Mouse (Mus musculus): Measurements from ENCODE around the gene Mrtfb.
A peak's percentile ranks its signal among the peaks of the same experiment; 100 is the strongest.
"Not testable (repeated sequence)": the region's sequence is repeated elsewhere in the genome, so short reads cannot be mapped to it uniquely, and the experiment has no call there.

Gene Mrtfb

GRCm38 (mm10) chr16:13276709-13277399 lies 20.6 kb downstream of the Mrtfb start:
- no peak for DNase-seq

- not testable (repeated sequence) for DNase-seq
Measured at GRCm38 (mm10) chr16:13286425-13286824, 30.1 kb downstream of the Mrtfb start.

GRCm38 (mm10) chr16:13297860-13298259 lies 41.6 kb downstream of the Mrtfb start:
- no peak for DNase-seq

- no peak for DNase-seq
Measured at GRCm38 (mm10) chr16:13298991-13299390, 42.7 kb downstream of the Mrtfb start.

DNA sequence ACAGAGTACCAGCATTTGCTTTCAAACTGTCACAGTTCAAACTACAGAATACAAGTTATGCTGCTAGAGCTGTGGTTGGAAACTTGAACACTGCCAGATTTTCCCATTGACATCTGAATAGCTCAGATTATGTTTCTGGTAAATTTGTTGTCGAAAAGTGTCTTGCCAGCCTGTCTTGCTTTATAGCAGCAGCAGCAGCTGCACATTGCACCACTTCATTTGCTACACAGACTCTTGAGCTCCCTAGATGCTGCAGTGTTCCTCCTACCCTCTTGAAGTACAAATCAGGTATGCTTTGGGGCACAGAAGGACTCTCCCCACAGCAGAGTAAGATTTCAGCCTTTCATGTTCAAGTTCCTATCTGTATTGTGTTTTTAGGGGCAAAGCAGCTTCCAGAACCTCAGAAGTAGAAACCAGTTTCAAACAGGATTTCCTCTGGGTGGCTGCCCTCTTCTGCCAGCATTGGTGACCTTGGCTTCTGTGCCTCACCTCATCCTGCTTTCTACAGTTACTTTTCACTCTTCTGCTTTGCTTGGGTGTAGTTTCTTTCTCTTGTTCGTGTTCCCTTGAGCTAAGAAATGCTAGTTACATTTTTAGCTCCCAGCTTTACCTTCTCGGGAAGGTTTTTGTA lies 49.9 kb downstream of the Mrtfb start:
- no peak for DNase-seq

DNA sequence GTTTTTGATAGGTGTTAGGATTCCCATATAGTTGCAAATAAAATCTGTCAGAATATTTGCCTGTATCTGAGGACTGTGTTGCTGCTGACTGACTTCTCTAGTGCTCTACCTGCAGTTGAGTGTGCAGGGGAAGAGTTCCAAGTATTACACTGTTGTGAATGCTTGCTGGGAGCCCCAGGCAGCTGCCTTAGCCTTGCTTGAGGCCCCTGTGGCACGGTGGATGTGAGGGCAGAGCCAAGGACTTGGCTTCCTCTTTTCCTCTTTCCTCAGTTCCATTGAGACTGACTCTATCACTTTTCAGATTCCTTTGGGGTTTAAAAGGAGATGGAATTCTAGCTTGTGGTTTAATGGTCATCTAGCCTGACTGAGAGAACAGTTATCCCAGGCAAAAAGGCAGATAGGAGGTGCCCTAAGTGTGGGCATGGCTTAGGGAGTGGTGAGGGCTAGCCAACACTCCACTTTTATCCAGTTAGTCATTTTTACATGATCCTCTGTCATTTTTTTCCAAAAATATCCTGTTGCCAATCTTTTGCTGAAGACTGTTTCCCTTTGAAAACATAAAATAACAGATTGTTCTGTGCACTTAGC lies 53.9 kb downstream of the Mrtfb start:
- DNase-seq = no peak

DNA sequence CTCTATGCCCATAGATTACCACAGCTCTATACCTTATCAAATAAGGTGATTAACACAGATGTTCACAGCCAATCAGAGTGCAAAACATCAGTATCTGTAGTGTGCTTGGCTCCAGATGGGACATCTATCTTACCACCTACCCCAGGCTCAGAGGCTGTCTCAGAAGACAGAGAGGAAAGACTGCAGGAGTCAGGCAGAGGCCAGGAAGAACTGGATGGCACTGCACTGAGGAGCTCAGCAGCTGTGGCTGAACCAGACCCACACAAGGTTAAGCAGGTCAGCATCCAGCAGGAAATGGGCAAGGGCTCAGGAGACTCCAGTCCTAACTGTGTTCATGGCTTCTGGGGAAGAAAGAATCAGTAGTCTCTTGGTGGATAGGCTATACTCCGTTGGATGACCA lies 55.1 kb downstream of the Mrtfb start:
- no peak for DNase-seq

DNA sequence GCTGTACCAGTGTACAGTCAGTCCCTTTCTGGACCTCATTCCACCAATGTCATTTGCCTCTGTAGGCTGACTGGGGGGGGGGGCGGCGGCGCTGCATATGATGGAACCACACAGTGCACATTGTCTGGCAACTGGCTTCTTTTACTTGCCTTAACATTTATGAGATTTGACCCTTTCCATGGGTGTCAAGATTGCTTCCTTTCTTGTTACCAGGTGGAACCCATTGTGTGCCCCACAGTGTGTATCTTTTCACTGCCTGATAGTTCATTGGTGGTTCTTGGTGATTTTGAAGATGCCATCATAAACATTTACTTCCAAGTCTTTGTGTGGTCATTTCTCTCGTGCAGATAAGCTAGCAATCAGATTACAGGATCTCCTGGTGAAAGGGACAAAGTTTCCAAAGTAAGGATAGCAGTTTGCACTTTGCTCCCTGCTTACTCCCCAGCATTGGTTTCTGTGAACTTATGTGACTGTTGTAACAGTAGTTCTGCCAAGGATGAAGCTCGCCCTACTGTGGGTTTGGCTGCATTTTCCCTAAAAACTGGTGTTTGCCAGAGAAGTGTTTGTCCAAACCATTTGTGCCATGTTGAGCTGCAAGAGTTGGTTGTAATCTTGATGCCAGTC lies 56.9 kb downstream of the Mrtfb start:
- no peak for DNase-seq

DNA sequence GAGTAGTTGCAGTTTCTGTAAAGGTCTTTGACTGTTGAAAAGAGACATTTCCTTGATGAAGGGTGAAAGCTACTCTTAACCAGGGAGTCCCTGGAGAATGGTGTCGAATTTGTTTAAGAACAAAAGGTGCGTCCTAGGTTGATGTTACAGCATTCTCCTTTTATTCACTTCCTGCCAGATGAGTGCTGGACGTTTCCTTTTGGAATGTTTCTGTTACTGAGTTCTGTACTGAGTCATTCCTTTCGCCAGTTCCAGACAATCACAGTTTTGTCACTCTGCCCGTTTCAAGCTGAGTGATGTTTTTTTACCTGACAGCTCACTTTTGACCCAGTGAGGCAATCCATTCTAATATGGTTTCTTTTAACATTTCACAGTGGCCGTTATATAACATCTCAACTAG lies 67.5 kb downstream of the Mrtfb start:
- no peak for DNase-seq

GRCm38 (mm10) chr16:13326622-13327021 lies 70.3 kb downstream of the Mrtfb start:
- DNase-seq = no peak

DNA sequence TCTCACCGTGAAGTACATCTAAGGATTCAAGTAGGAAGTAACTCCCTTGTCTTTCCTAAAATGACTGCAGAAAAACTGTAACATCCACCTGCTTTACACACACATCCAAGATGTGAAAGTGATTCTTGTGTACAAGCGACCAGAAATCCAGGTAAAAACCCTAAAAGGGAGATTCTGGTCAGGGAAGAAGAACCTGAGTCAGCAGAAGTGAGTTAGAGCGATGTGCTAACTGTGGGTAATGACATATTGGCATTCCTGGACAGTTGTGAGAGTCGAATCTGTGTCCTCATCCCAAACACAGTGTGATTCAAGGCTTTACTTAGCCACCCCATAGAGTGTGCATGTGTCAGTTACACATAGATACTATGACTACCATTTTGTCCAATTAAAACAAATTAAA lies 72.4 kb downstream of the Mrtfb start:
- no peak for DNase-seq

GRCm38 (mm10) chr16:13329640-13330039 lies 73.4 kb downstream of the Mrtfb start:
- DNase-seq = peak; percentile 33 to 44

DNA sequence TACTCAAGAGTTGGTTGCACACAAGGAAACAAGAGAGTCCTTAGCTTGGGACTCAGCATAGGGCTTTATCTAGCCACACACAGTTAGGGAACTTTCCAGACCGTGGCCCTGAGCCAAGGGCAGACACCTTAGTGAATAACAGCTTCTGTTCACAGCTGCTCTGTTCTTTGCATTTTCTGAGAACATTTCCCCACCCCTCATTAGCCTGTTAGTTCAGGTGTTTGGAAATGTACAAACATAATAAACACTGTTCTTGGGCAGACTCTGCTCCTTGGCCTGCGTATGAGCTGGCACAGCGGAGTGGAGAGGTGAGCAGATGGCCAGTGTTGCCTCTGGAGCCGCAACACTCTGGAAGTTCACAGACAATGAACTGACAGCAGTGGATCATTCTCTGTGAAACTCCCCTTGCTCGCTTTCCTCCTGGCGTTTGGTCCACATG lies 74.0 kb downstream of the Mrtfb start:
- peak; percentile 38 to 56 for DNase-seq

GRCm38 (mm10) chr16:13331898-13332297 lies 75.6 kb downstream of the Mrtfb start:
- no peak for DNase-seq

DNA sequence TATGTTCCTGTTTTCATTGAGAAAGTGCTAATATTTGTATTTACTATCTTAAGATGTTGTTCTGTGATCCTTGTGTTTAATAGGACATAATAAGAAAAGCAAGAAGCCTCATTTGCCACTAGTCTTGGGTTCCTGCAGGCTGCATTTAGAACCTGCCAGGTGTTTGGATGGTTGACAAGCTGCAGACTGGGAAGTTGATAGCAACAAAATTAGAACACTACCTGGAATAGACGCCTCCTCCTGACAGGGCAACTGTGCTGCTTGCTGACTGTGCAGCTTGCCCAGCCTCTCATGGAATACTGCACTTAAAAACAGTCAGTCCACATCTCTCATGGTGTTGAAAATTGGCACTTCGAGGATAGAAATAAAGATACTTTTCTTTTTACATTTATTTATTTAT lies 76.3 kb downstream of the Mrtfb start:
- no peak for DNase-seq

- DNase-seq = no peak
Measured at GRCm38 (mm10) chr16:13333781-13334341, 77.6 kb downstream of the Mrtfb start.

DNA sequence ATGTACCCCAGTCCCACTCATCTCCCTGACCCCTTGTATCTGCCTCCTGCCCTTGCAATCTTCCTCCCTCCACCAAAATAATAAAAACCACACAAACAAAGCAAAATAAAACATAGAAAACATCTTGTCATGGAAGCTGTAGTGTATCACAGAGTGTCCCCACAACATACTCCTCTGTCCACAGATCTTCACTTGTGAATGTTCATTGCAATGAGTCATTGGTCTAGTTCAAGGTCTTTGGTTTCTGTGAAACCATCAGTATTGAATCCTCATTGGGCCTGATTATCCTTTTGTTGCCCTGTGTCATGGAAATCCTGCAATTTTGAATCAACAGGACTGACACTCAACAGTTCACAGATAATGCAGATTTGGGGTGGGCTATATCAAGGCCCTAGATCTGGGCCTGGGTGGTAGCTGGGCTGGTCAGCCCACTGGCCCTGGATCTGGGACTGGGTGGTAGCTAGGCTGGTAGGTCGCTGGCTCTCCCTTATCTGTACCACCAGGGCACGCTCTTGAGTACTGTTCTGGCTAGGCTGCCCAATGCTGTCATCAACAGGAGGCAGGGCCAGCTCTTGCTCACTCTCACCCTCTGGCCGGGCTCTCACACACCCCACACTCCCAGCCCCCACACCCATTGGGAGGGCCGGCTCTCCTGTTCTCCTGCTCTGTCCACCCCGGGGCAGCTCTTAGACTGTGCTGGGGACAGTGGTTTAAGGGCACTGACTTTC lies 80.4 kb downstream of the Mrtfb start:
- DNase-seq = no peak

GRCm38 (mm10) chr16:13338094-13338493 lies 81.8 kb downstream of the Mrtfb start:
- DNase-seq = no peak

GRCm38 (mm10) chr16:13339433-13339832 lies 83.2 kb downstream of the Mrtfb start:
- DNase-seq = no peak

GRCm38 (mm10) chr16:13345822-13346221 lies 89.5 kb downstream of the Mrtfb start:
- DNase-seq = not testable (repeated sequence)

DNA sequence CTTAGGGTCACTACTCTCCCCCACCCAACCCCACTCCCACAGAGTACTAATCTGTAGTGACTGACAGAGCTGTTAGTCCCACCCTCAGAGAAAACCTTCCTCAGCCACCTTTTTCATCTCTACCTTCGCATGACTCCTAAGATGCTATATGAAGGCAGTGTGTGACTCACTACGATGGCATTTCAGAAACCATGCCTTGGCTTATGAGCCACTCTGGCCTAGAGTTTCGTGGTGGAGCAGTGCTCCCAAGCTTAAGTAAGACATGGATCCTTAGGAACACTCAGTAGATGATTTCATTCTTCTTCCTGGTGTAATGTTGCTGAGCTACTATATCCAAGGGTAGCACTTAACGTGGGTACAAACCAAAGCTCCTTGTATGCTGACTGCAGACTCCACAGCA lies 94.4 kb downstream of the Mrtfb start:
- no peak for DNase-seq

DNA sequence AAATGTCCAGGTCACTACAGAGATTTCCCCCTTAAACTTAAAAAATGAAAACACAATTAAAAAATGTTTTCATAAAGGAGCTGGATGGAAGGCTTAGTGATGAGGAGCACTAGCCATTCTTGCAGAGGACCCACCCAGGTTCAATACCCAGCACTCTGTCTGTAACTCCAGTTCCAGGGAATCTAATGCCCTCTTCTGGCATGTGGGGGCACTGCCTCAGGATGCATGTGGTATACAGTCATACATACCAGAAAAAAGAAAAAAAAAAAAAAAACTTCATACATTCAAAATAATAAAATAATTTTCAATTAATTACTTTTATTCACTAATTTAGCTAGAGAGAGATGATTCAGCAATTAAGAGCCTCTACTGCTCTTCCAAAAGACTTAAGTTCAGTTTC lies 95.0 kb downstream of the Mrtfb start:
- peak; percentile 37 to 51 for DNase-seq

- peak in 1 of 2 experiments; percentile 13 for DNase-seq
Measured at GRCm38 (mm10) chr16:13353927-13354326, 97.6 kb downstream of the Mrtfb start.

Data from cerebellum, postnatal 10 days (tissue).